Mouse (Mus musculus) myocyte (in vitro differentiated cells): ENCODE data around the gene Nde1.

ENCODE experiments used
- E2F4 ChIP-seq: IDR thresholded peaks from one replicate; pipeline ENCODE4 v1.6.1; 2011; ENCODE audit warnings: mild to moderate bottlenecking, control low read depth, moderate library complexity; ENCODE audit not compliant: insufficient read depth
- MYOD1 ChIP-seq, 3 experiments: IDR thresholded peaks; one replicate each; pipeline ENCODE4 v1.6.1; 2011; ENCODE audit warnings: control low read depth in 2 of 3, low read depth in 2 of 3, mild to moderate bottlenecking in 2 of 3, moderate library complexity in 1 of 3; ENCODE audit not compliant: insufficient read length in 2 of 3, control insufficient read depth in 1 of 3
- POLR2A ChIP-seq: IDR thresholded peaks from one replicate; pipeline ENCODE4 v1.6.1; 2011; ENCODE audit warnings: low read depth, mild to moderate bottlenecking, control low read depth, moderate library complexity; ENCODE audit not compliant: insufficient read length
- POLR2AphosphoS2 ChIP-seq: IDR thresholded peaks from one replicate; pipeline ENCODE4 v1.6.1; 2011; ENCODE audit warnings: low read depth, control low read depth; ENCODE audit not compliant: insufficient read length
- TCF12 ChIP-seq: IDR thresholded peaks from one replicate; pipeline ENCODE4 v1.6.1; 2011; ENCODE audit warnings: mild to moderate bottlenecking, control low read depth; ENCODE audit not compliant: poor library complexity, insufficient read depth, severe bottlenecking
- TCF3 ChIP-seq: IDR thresholded peaks from one replicate; pipeline ENCODE4 v1.6.1; 2011; ENCODE audit warnings: low read depth, control low read depth; ENCODE audit not compliant: insufficient read length
- USF1 ChIP-seq: IDR thresholded peaks from one replicate; pipeline ENCODE4 v1.6.1; 2011; ENCODE audit warnings: low read depth, mild to moderate bottlenecking, control low read depth, moderate library complexity

GRCm38 (mm10) chr16:14178041-14178440 lies 15.0 kb downstream of the Nde1 start:
- TF ChIP-seq POLR2A, result no peak
- no peak for TF ChIP-seq POLR2AphosphoS2
- TF ChIP-seq USF1, result no peak
- TF ChIP-seq E2F4, result no peak
- TF ChIP-seq MYOD1 (IDR thresholded peaks at IDR 0.05; ENCODE audit: control insufficient read depth in 1 of 3, insufficient read length in 2 of 3, low read depth in 2 of 3), result no peak
- TF ChIP-seq TCF12, result no peak
- no peak for TF ChIP-seq TCF3
